Mouse (Mus musculus): ENCODE data around the gene Saa1. TPM values are rescaled to one million over a fixed set of nuclear protein-coding genes. Genes with fewer than 3 reads are reported as not detected.

The Saa1 gene
- polyA plus RNA-seq, 1 experiment: 4.3 TPM

DNA sequence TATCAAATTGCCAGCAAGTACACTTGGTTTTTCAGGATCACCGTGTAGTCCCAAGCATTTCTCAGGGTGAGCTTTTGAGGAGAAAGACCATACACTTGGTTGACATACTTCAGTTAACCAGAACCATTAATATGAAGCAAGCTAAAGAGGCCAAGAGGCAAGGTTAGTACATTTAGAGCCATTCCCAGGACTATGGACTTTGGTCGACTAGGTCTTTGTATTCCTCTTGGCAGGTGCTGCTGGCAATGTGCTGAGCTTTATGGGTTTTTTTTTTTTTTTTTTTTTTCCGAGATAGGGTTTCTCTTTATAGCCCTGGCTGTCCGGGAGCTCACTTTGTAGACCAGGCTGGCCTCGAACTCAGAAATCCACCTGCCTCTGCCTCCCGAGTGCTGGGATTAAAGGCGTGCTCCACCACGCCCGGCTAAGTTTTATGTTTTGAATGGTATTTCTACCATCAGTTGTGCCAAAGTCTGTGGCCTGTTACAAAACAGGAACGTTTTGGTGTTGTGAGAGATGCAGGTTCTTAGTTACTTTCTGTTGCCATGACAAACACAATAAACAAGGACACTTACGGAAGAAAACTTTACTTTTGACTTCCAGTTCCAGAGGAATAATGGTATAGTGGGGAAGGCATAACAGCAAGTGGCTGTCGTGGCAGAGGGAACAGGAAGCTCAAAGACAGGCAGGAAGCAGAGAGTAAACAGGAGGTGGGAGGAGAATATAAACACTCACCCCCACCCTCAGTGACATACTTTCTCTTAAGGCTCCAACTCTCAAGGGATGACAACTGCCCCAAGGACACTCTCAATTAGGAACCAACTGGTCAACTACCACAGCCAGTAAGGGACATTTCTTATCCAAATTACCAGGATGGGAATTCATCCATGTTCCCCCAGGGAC lies 4.0 kb downstream of the Saa1 start:
- no peak overlapping the region for H3K27ac ChIP-seq (ENCODE audit: control insufficient read depth, insufficient read depth, low read length)
- no peak overlapping the region for H3K4me3 ChIP-seq (ENCODE audit: control insufficient read depth, insufficient read depth, low read length)
- 80% methylated on average over 12 of the region's 12 CpGs for WGBS
- no peak for TF ChIP-seq POLR2A (IDR thresholded peaks at IDR 0.05; ENCODE audit: control insufficient read depth, extremely low read depth, insufficient read depth, low read length, poor library complexity)
- no peak for TF ChIP-seq CTCF (IDR thresholded peaks at IDR 0.05; ENCODE audit: borderline replicate concordance, control insufficient read depth, extremely low read depth, insufficient read depth, low read length, poor library complexity)
- H3K36me3 ChIP-seq (ENCODE audit: control insufficient read depth, insufficient read depth, low read length): no peaks in the 10 kb centered on the region
- no peak for DNase-seq
- H3K27me3 ChIP-seq (ENCODE audit: control insufficient read depth, insufficient read depth, low read length): no peaks in the 10 kb centered on the region
- H3K4me1 ChIP-seq (replicated peaks; ENCODE audit: control insufficient read depth, insufficient read depth, low read length): peaks cover 2% of the 10 kb centered on the region

- Histone ChIP-seq H3K36me3 (ENCODE audit: control insufficient read depth, insufficient read depth, low read length) (no peaks in the 10 kb centered on the region), H3K4me3 (ENCODE audit: control insufficient read depth, insufficient read depth, low read length) (no peak overlapping the region), H3K27me3 (ENCODE audit: control insufficient read depth, insufficient read depth, low read length) (no peaks in the 10 kb centered on the region), H3K4me1 (replicated peaks; ENCODE audit: control insufficient read depth, insufficient read depth, low read length) (peaks cover 2% of the 10 kb centered on the region; the same call in 1 of the 2 replicates), H3K27ac (ENCODE audit: control insufficient read depth, insufficient read depth, low read length) (no peak overlapping the region)
- DNase-seq: no peak
- WGBS: 68% methylated on average over 2 of the region's 2 CpGs
- no peak for TF ChIP-seq CTCF (IDR thresholded peaks at IDR 0.05; ENCODE audit: borderline replicate concordance, control insufficient read depth, extremely low read depth, insufficient read depth, low read length, poor library complexity)
- TF ChIP-seq POLR2A (IDR thresholded peaks at IDR 0.05; ENCODE audit: control insufficient read depth, extremely low read depth, insufficient read depth, low read length, poor library complexity): no peak
These were observed 7.8 kb downstream of the Saa1 start for GRCm38 (mm10) chr7:46734983-46735382.

DNA sequence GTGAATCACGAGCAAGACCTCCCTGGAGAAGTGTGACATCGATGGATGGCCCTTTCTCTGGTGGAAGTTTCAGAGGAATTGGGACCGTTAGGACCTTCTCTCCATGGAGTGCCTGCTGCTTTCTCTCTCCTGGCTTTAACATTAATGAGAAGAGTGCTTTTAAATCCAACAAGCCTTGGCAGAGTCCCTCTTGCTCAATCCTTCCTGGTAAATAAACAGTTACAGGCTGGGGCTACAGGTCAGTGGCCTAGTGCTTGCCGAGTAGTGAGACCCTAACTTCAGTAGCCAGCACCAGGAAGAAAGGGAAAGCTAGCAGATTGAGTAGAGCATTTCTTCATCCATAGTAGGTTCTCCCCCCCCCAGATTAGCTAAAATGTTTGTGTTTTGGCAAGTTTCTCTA lies 10.3 kb downstream of the Saa1 start, which contains the start of gene Saa4:
Saa4 (minus strand) TSS at position 146 of the 400 bp plus-strand sequence.
- TF ChIP-seq POLR2A (IDR thresholded peaks at IDR 0.05; ENCODE audit: control insufficient read depth, extremely low read depth, insufficient read depth, low read length, poor library complexity): no peak
- no peak for TF ChIP-seq CTCF (IDR thresholded peaks at IDR 0.05; ENCODE audit: borderline replicate concordance, control insufficient read depth, extremely low read depth, insufficient read depth, low read length, poor library complexity)
- DNase-seq: no peak
- no peak within 1 kb of the TSS for H3K27ac ChIP-seq (ENCODE audit: control insufficient read depth, insufficient read depth, low read length)
- no peaks in the 10 kb centered on the region for H3K27me3 ChIP-seq (ENCODE audit: control insufficient read depth, insufficient read depth, low read length)
- no peak within 1 kb of the TSS for H3K4me3 ChIP-seq (ENCODE audit: control insufficient read depth, insufficient read depth, low read length)
- WGBS: 98% methylated on average over 4 of the region's 4 CpGs
- H3K36me3 ChIP-seq (ENCODE audit: control insufficient read depth, insufficient read depth, low read length): no peaks in the 10 kb centered on the region
- no peaks in the 10 kb centered on the region; the same call in 1 of the 2 replicates for H3K4me1 ChIP-seq (replicated peaks; ENCODE audit: control insufficient read depth, insufficient read depth, low read length)

DNA sequence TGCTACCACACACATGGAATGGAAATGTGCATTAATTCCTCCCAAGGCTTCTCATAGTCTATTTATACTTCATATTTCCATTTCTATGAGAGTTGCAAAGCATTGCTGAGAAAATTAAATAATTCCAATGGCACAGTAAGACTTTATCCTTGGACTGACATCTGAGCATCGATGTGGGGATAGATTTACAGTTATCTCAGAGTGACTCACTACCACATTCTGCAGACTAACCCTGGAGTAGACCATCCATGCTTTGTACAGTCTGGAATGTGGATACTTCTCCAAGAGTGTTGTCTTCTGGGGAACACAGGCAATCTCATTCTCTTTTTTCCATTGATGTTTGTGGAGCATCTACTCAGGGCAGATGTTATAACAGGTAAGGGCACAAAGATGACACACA lies 15.2 kb downstream of the Saa1 start:
- no peak for TF ChIP-seq POLR2A (IDR thresholded peaks at IDR 0.05; ENCODE audit: control insufficient read depth, extremely low read depth, insufficient read depth, low read length, poor library complexity)
- TF ChIP-seq CTCF (IDR thresholded peaks at IDR 0.05; ENCODE audit: borderline replicate concordance, control insufficient read depth, extremely low read depth, insufficient read depth, low read length, poor library complexity): no peak
- DNase-seq: no peak
- H3K27ac ChIP-seq (ENCODE audit: control insufficient read depth, insufficient read depth, low read length): no peak overlapping the region
- 82% methylated on average over 1 of the region's 1 CpGs for WGBS
- no peak overlapping the region for H3K4me3 ChIP-seq (ENCODE audit: control insufficient read depth, insufficient read depth, low read length)
- H3K36me3 ChIP-seq (ENCODE audit: control insufficient read depth, insufficient read depth, low read length): no peaks in the 10 kb centered on the region
- H3K4me1 ChIP-seq (replicated peaks; ENCODE audit: control insufficient read depth, insufficient read depth, low read length): no peaks in the 10 kb centered on the region
- H3K27me3 ChIP-seq (ENCODE audit: control insufficient read depth, insufficient read depth, low read length): no peaks in the 10 kb centered on the region

GRCm38 (mm10) chr7:46724396-46724795 lies 18.4 kb downstream of the Saa1 start:
- H3K27me3 ChIP-seq (ENCODE audit: control insufficient read depth, insufficient read depth, low read length): no peaks in the 10 kb centered on the region
- no peak overlapping the region for H3K4me3 ChIP-seq (ENCODE audit: control insufficient read depth, insufficient read depth, low read length)
- no peaks in the 10 kb centered on the region for H3K4me1 ChIP-seq (replicated peaks; ENCODE audit: control insufficient read depth, insufficient read depth, low read length)
- WGBS: 76% methylated on average over 5 of the region's 5 CpGs
- no peaks in the 10 kb centered on the region for H3K36me3 ChIP-seq (ENCODE audit: control insufficient read depth, insufficient read depth, low read length)
- no peak for DNase-seq
- TF ChIP-seq CTCF (IDR thresholded peaks at IDR 0.05; ENCODE audit: borderline replicate concordance, control insufficient read depth, extremely low read depth, insufficient read depth, low read length, poor library complexity): no peak
- no peak for TF ChIP-seq POLR2A (IDR thresholded peaks at IDR 0.05; ENCODE audit: control insufficient read depth, extremely low read depth, insufficient read depth, low read length, poor library complexity)
- no peak overlapping the region for H3K27ac ChIP-seq (ENCODE audit: control insufficient read depth, insufficient read depth, low read length)

DNA sequence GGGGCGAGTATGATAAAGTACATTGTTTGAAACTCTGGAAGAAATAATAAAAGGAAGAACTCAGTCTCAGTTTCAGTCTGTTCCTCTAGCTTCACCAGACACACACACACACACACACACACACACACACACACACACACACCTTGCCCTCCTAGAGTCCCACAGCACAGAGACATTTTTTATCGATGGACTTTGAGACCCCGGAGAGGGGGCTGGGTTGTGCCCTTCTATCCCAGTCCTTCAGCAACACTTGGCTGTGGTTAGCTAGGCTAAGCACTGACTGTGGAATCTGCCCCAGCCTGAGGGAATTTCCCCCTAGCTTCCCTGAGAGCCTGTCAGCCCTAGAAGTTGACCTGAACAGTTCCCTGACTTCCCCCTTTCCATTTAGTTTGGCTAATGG lies 18.9 kb downstream of the Saa1 start:
- WGBS: 81% methylated on average over 3 of the region's 3 CpGs
- no peak overlapping the region for H3K27ac ChIP-seq (ENCODE audit: control insufficient read depth, insufficient read depth, low read length)
- TF ChIP-seq POLR2A (IDR thresholded peaks at IDR 0.05; ENCODE audit: control insufficient read depth, extremely low read depth, insufficient read depth, low read length, poor library complexity) (no peak), CTCF (IDR thresholded peaks at IDR 0.05; ENCODE audit: borderline replicate concordance, control insufficient read depth, extremely low read depth, insufficient read depth, low read length, poor library complexity) (no peak)
- no peaks in the 10 kb centered on the region for H3K36me3 ChIP-seq (ENCODE audit: control insufficient read depth, insufficient read depth, low read length)
- DNase-seq: no peak
- H3K4me1 ChIP-seq (replicated peaks; ENCODE audit: control insufficient read depth, insufficient read depth, low read length): no peaks in the 10 kb centered on the region
- H3K27me3 ChIP-seq (ENCODE audit: control insufficient read depth, insufficient read depth, low read length): no peaks in the 10 kb centered on the region
- no peak overlapping the region for H3K4me3 ChIP-seq (ENCODE audit: control insufficient read depth, insufficient read depth, low read length)
